Mouse (Mus musculus): Measurements from ENCODE around the gene Xlr4a. TPM values are rescaled to one million over a fixed set of nuclear protein-coding genes. Genes with fewer than 3 reads are reported as not detected.

Xlr4a gene
- total and polyA plus RNA-seq, 3 experiments = 0.39 to 3.4 (median 0.68) TPM

DNA sequence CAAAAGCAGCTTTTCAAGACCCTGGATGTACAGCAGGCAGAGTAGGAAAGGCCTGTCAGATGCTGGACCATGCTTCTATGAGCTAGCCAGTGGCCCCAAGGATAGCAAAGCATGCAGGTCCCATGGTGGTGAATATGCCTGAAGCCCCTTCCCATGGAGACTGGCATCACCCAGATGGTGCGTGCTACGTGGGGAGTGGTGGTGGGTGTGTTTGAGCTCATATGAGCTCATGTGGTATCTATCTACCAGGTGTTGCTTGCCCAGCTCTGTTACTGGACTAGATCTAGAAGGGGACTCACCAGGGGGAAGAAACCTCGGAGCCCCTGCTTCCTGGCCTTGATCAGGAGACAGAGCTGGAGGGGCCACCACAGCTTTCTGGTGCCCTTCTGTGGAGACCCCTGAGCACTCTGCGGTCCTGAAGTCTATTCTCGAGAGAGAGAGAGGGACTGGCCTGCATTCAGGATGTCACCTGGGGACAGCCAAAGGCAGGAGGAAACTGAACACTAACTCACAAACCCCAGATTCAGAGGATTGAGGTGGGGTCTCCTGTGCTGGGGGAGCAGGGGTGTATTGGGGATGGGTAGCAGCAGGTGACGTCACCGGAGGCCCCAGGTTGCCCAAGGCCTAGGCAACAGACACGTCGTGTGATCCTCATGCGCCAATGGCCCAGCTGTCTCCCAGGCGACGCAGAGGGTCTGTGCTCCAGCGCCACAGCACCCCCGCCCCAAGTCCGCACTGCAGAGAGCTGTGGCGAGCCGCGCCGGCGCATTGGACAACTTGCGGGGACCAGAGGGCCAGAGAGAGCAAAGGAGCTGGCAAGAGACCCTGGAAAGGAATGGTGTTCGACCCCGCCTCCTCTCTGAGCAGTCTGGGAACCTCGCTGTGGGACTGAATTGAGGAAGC, 18.5 kb downstream of the Xlr4a start:
- no peak for TF ChIP-seq EP300 (IDR thresholded peaks at IDR 0.05; ENCODE audit: insufficient read depth, low read depth, low read length)
- no peak for TF ChIP-seq CTCF (IDR thresholded peaks at IDR 0.05)
- TF ChIP-seq POLR2A (IDR thresholded peaks at IDR 0.05; ENCODE audit: insufficient read depth, low read depth, low read length) = no peak
- no peak overlapping the region for H3K4me3 ChIP-seq
- intact Hi-C loops (cut with DNase I) = no loop called here
- no peak overlapping the region for H3K27ac ChIP-seq
- 42% methylated on average over 24 of the region's 24 CpGs for WGBS
- H3K9ac ChIP-seq (ENCODE audit: low read depth, low read length) = no peak overlapping the region
- no peaks in the 10 kb centered on the region for H3K36me3 ChIP-seq (ENCODE audit: control insufficient read depth, insufficient read depth, low read length)
- no peaks in the 10 kb centered on the region for H3K27me3 ChIP-seq (ENCODE audit: control insufficient read depth, insufficient read depth, low read length)
- DNase-seq = no peak
- H3K4me1 ChIP-seq (ENCODE audit: control insufficient read depth, insufficient read depth, low read length) = no peaks in the 10 kb centered on the region
- no peaks in the 10 kb centered on the region for H3K79me2 ChIP-seq (replicated peaks; ENCODE audit: control insufficient read depth, insufficient read depth, low read length)

DNA sequence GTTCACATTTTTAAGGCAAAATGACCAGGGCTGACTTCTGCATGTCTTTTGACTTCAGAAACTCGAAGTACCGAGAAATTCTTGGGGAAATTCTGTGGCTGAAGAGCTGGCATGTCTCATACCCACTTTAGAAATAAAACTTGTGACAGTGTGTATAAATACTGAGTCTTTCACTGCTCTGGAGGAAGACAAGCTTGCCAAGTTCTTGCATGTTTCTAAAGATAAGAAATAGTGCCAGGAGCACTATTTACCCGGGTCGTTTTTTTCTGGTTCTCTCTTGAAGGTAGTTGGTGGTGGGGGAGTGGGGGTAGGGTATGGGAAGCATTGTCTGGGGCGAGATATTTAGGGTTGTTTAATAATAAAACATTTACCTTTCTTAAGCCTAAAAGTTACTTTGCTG, 20.0 kb downstream of the Xlr4a start:
- Histone ChIP-seq H3K4me1 (ENCODE audit: control insufficient read depth, insufficient read depth, low read length) (no peaks in the 10 kb centered on the region), H3K9ac (ENCODE audit: low read depth, low read length) (no peak overlapping the region), H3K36me3 (ENCODE audit: control insufficient read depth, insufficient read depth, low read length) (no peaks in the 10 kb centered on the region), H3K27me3 (ENCODE audit: control insufficient read depth, insufficient read depth, low read length) (no peaks in the 10 kb centered on the region), H3K79me2 (replicated peaks; ENCODE audit: control insufficient read depth, insufficient read depth, low read length) (no peaks in the 10 kb centered on the region), H3K27ac (no peak overlapping the region), H3K4me3 (no peak overlapping the region)
- intact Hi-C loops (cut with DNase I) = no loop called here
- TF ChIP-seq CTCF (IDR thresholded peaks at IDR 0.05) (no peak), EP300 (IDR thresholded peaks at IDR 0.05; ENCODE audit: insufficient read depth, low read depth, low read length) (no peak), POLR2A (IDR thresholded peaks at IDR 0.05; ENCODE audit: insufficient read depth, low read depth, low read length) (no peak)
- no peak for DNase-seq
- 38% methylated on average over 5 of the region's 5 CpGs for WGBS

DNA sequence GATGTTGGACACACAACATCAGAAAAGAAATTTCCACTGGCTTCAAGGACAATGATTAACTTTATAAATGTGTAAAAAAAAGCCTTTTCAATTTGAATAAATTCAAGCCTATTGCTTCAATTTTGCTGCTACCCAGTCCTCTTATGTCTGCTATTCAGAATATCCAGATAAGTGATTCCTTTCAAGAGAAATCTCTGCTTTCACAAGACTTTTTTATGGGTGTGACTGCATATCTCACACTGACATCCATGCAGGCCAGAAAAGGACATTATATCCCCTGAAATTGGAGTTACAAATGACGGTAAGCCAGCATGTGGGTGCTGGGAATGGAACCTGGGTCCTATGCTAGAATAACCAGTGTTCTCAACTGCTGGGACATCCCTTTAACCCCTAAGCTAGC, 20.8 kb downstream of the Xlr4a start:
- Histone ChIP-seq H3K4me3 (no peak overlapping the region), H3K27me3 (ENCODE audit: control insufficient read depth, insufficient read depth, low read length) (no peaks in the 10 kb centered on the region), H3K4me1 (ENCODE audit: control insufficient read depth, insufficient read depth, low read length) (no peaks in the 10 kb centered on the region), H3K79me2 (replicated peaks; ENCODE audit: control insufficient read depth, insufficient read depth, low read length) (no peaks in the 10 kb centered on the region), H3K9ac (ENCODE audit: low read depth, low read length) (no peak overlapping the region), H3K36me3 (ENCODE audit: control insufficient read depth, insufficient read depth, low read length) (no peaks in the 10 kb centered on the region), H3K27ac (no peak overlapping the region)
- intact Hi-C loops (cut with DNase I) = no loop called here
- DNase-seq = no peak
- TF ChIP-seq EP300 (IDR thresholded peaks at IDR 0.05; ENCODE audit: insufficient read depth, low read depth, low read length) (no peak), POLR2A (IDR thresholded peaks at IDR 0.05; ENCODE audit: insufficient read depth, low read depth, low read length) (no peak), CTCF (IDR thresholded peaks at IDR 0.05) (no peak)
- WGBS = 79% methylated on average over 1 of the region's 1 CpGs

DNA sequence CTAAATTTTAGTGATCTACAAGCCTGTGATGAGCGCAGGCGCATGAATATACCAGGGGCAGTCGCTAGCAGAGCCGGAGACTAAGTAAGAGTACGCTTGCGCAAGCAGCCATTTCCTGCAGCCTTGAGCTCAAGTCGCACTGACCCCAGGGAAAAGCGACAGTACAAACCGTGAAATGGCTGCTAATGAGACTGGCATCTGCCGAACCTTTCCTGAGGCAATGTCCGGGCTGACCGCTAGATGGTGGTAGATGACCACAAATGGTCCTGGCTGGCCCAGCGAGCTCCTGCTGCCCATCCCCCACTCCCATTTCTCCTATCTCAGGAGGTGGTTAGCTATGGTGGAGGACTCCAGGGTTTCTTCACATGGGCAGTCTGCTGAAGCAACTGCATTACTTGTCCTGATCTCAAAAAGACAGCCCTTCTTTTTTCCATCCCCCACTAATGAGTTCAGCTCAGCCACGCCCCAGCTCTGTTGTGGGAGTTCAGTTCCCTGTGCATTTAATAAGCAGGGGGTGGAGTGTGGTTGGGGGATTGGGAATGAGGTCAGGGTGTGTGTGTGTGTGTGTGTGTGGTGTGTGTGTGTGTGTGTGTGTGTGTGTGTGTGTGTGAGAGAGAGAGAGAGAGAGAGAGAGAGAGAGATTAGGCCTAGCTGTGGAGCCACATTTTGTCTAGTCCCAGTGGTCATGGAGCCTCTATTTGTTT, 28.3 kb downstream of the Xlr4a start:
- intact Hi-C loops (cut with DNase I) = loop anchor here (2.0 to 10.0 kb wide), 3 partner anchors 603 to 1361 kb away; no protein-coding TSS in a partner anchor
- no peaks in the 10 kb centered on the region for H3K36me3 ChIP-seq (ENCODE audit: control insufficient read depth, insufficient read depth, low read length)
- H3K27me3 ChIP-seq (ENCODE audit: control insufficient read depth, insufficient read depth, low read length) = no peaks in the 10 kb centered on the region
- peak overlapping the region; percentile 5; the same call in 1 of the 2 replicates for H3K4me3 ChIP-seq
- whole genome bisulfite sequencing = 14% methylated on average over 14 of the region's 14 CpGs
- H3K79me2 ChIP-seq (replicated peaks; ENCODE audit: control insufficient read depth, insufficient read depth, low read length) = no peaks in the 10 kb centered on the region
- H3K27ac ChIP-seq = no peak overlapping the region
- no peak overlapping the region for H3K9ac ChIP-seq (ENCODE audit: low read depth, low read length)
- H3K4me1 ChIP-seq (ENCODE audit: control insufficient read depth, insufficient read depth, low read length) = no peaks in the 10 kb centered on the region
- TF ChIP-seq POLR2A (IDR thresholded peaks at IDR 0.05; ENCODE audit: insufficient read depth, low read depth, low read length) (no peak), CTCF (IDR thresholded peaks at IDR 0.05) (peak; percentile 96), EP300 (IDR thresholded peaks at IDR 0.05; ENCODE audit: insufficient read depth, low read depth, low read length) (peak; percentile 99)
- peak; percentile 89 to 93 for DNase-seq

DNA sequence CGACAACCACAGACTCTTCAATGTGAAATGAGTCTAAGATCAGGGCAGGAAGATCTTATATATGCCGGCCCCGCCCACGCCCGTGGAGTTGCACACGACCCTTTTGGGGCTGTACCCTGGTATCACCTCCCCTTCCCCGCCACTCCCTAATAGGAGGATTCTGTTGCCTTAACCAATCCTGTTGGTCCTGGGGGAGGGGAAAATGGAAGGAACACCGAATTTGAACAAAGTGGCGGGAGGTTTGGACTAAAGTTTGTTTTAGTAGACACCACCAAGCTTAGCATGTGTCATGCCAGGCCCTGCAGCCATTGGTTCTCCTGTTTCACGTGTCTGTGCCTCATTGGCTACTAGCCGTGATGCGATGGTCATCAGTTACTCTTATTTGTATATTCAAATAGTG, 42.6 kb downstream of the Xlr4a start:
- 73% methylated on average over 12 of the region's 12 CpGs for WGBS
- intact Hi-C loops (cut with DNase I) = no loop called here
- no peaks in the 10 kb centered on the region for H3K4me1 ChIP-seq (ENCODE audit: control insufficient read depth, insufficient read depth, low read length)
- no peak for DNase-seq
- no peak for TF ChIP-seq EP300 (IDR thresholded peaks at IDR 0.05; ENCODE audit: insufficient read depth, low read depth, low read length)
- no peak for TF ChIP-seq POLR2A (IDR thresholded peaks at IDR 0.05; ENCODE audit: insufficient read depth, low read depth, low read length)
- no peak for TF ChIP-seq CTCF (IDR thresholded peaks at IDR 0.05)
- H3K36me3 ChIP-seq (ENCODE audit: control insufficient read depth, insufficient read depth, low read length) = no peaks in the 10 kb centered on the region
- no peak overlapping the region for H3K9ac ChIP-seq (ENCODE audit: low read depth, low read length)
- H3K27ac ChIP-seq = no peak overlapping the region
- H3K79me2 ChIP-seq (replicated peaks; ENCODE audit: control insufficient read depth, insufficient read depth, low read length) = no peaks in the 10 kb centered on the region
- no peaks in the 10 kb centered on the region for H3K27me3 ChIP-seq (ENCODE audit: control insufficient read depth, insufficient read depth, low read length)
- no peak overlapping the region for H3K4me3 ChIP-seq

DNA sequence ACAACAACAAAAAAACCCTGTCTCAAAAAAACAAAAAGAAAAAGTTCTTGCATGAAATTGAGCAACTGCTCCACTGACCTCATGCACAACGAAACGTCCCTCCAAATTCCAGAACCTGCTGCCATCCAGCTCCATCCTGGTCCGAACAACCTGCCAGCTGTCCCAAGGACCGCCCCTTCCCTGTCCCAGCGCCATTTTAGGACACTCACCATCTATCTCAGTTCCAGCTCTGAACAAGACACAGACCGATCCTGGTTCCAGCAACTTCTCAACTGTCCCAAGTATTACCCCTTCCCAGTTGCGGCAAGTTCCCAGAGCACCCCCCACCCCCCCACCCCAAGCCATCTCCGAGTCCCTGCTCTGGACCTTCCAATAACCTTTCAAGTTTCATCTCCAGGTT, 43.4 kb downstream of the Xlr4a start:
- Histone ChIP-seq H3K36me3 (ENCODE audit: control insufficient read depth, insufficient read depth, low read length) (no peaks in the 10 kb centered on the region), H3K79me2 (replicated peaks; ENCODE audit: control insufficient read depth, insufficient read depth, low read length) (no peaks in the 10 kb centered on the region), H3K27me3 (ENCODE audit: control insufficient read depth, insufficient read depth, low read length) (no peaks in the 10 kb centered on the region), H3K4me1 (ENCODE audit: control insufficient read depth, insufficient read depth, low read length) (no peaks in the 10 kb centered on the region), H3K9ac (ENCODE audit: low read depth, low read length) (no peak overlapping the region), H3K4me3 (no peak overlapping the region), H3K27ac (no peak overlapping the region)
- no peak for TF ChIP-seq EP300 (IDR thresholded peaks at IDR 0.05; ENCODE audit: insufficient read depth, low read depth, low read length)
- no peak for TF ChIP-seq POLR2A (IDR thresholded peaks at IDR 0.05; ENCODE audit: insufficient read depth, low read depth, low read length)
- TF ChIP-seq CTCF (IDR thresholded peaks at IDR 0.05) = no peak
- no peak for DNase-seq
- intact Hi-C loops (cut with DNase I) = no loop called here
- 85% methylated on average over 8 of the region's 8 CpGs for WGBS

Measured in heart, adult 2 months (tissue).